Mouse (Mus musculus): ENCODE results near the gene Ifnlr1.
"Not testable (repeated sequence)": the region's sequence is repeated elsewhere in the genome, so short reads cannot be mapped to it uniquely, and the experiment has no call there.

Ifnlr1 gene

GRCm38 (mm10) chr4:135686568-135686953 is 474 bp downstream of the Ifnlr1 start:
- DNase-seq (ENCODE audit: low spot score): peak; percentile 24

DNA sequence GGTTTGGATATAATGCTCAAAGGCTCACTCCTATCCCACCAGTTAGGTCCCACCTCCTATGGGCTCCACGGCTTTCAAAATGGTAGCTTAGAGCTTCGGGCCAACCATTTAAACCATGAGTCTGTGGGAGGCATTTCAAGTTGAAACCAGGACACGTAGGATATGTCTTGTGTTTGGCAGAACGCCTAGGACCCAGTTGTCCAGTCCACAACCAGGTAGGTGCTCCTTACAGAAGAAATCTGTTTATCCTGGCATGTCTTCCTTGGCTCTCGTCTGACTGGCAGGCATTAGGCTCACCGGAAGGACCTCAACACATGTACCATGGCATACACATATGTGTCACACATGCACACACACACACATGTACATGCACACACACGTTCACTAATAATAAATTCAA is 3.7 kb downstream of the Ifnlr1 start:
- DNase-seq (ENCODE audit: low spot score): no peak

DNA sequence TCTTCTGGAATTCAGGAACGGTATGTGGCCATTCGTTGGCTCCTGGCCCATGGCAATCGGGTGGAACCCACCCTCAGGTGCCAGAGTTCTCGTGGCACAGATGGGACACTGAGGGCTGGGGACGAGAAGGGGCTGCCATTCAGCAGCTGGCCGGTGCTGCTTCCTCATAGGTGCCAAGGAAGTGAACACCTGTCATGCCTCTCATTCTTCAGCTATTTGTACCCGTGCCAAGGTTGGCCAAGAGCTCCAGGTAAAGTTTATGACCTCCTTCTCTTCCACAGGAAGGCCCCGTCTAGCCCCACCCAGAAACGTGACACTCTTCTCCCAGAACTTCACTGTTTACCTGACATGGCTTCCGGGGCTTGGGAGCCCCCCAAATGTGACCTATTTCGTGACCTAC is 4.2 kb downstream of the Ifnlr1 start:
- DNase-seq (ENCODE audit: low spot score): no peak

DNA sequence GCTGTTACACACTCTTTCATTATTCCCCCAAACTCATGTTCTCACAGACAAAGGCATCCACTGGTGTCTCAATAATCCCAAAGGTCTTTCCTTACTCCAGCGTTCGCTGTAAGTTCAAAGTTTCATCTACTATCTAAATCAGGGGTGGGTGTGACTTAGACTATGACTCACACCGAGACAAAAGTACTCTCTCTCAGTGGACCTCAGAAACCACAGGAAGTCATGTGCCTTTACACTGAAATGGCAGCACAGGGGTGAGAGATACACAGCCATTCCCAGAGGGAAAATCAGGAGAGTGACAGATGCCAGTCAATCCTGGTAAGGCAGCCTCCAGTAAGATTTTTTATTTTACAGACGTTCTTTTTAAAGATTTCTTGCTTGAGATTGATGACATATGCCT is 6.8 kb downstream of the Ifnlr1 start:
- DNase-seq (ENCODE audit: low spot score): no peak

GRCm38 (mm10) chr4:135698498-135698897 is 12.4 kb downstream of the Ifnlr1 start:
- DNase-seq (ENCODE audit: low spot score): no peak

- DNase-seq (ENCODE audit: low spot score): no peak
Measured at GRCm38 (mm10) chr4:135703497-135703896, 17.4 kb downstream of the Ifnlr1 start.

GRCm38 (mm10) chr4:135704016-135704415 is 17.9 kb downstream of the Ifnlr1 start:
- DNase-seq (ENCODE audit: low spot score): peak; percentile 33

DNA sequence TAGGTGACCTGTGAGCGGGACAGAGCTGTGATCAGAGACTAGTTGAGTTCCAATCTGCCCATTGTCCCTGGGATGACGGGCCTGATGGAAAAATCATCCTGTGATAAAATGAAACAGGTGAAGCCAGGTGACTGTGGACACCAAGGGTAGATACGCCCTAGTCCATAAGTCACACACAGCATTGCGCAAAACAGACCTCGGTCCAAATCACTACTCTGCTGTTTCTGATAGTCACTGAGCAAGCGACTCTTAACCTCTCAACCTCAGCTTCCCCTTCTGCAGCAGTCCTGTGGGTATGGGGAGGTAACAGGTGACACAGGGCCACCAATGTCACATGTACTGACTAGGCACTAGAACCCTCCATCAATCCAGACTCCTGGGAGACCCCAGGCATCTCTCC is 20.0 kb downstream of the Ifnlr1 start:
- DNase-seq (ENCODE audit: low spot score): no peak

DNA sequence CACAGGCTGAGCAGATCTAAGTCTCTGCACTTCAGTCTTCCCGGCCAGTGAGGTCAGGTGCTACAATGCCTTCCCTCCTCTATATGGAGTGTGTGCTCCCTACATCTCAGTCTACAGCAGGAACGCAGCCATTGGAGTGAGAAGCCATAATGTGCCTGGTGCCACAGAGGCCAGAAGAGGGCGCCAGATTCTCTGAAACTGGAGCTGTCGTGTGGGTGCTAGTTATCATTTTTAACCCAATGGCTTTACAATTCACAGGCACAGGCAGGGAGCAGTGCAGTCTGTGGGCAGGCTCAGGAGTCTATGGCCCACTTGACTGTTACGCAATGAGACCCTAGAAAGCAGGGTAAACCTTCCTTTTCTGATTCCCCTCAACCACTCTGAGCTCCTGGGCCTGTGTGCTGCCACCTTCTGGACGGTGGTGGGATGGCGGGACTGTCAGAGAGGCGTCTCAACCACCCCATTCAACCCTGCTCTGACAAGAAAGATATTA is 23.0 kb downstream of the Ifnlr1 start:
- DNase-seq (ENCODE audit: low spot score): peak; percentile 83

- DNase-seq (ENCODE audit: low spot score): no peak
Measured at GRCm38 (mm10) chr4:135709621-135710020, 23.5 kb downstream of the Ifnlr1 start.

DNA sequence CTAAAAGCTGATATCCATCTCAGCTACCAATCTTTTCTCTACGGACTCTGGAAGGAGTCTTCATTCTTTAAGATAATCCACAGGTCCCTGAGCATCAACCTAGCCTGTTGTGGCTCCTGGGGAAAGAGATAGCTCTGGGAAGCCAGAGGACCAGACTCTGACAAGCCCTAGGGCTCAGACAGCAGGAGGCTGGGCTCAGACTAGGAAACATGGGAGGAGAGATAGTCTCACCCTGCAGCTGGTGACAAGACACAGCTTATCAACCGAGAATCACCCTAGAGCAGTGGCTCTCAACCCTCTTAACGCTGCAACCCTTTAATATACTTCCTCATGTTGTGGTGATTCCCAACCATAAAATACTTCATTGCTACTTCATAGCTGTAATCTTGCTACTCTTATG is 24.3 kb downstream of the Ifnlr1 start:
- DNase-seq (ENCODE audit: low spot score): no peak

- DNase-seq (ENCODE audit: low spot score): no peak
Measured at GRCm38 (mm10) chr4:135714776-135715175, 28.7 kb downstream of the Ifnlr1 start.

GRCm38 (mm10) chr4:135716438-135716837 is 30.4 kb downstream of the Ifnlr1 start:
- DNase-seq (ENCODE audit: low spot score): not testable (repeated sequence)

DNA sequence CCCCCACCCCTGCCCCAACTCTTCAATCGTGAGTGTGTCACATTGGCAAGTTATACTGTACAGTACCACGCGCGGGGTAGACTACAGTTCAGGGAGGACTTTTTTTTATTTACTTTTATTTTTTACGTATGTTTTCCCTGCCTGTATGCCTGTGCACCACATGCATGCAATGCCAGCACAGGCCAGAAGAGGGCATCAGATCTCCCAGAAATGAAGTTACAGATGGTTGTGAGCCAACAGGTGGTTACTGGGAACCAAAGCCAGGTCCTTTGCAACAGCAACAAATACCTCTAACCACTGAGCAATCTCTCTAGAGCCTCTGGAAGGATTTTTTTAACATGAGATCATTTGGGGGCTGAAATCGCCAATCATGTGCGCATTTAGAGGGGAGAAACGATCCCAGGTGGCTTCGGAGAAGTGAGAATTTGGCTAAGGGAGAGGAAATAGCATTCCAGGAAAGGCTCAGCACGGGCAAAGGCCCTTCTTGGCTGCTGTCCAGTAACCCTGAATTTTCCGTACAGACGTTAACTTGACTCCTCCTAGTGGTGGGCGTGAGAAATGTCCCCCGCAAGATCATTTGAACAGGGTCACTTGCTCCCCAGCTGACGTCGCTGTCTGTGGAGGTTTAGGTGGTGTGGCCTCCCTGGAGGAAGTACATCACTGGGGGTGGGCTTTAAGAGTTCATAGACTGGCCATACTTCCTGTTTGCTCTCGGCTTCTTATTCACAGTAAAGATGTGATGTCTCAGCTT is 36.6 kb downstream of the Ifnlr1 start:
- no peak for DNase-seq (ENCODE audit: low spot score)

GRCm38 (mm10) chr4:135726416-135726815 is 40.3 kb downstream of the Ifnlr1 start:
- DNase-seq (ENCODE audit: low spot score): no peak

DNA sequence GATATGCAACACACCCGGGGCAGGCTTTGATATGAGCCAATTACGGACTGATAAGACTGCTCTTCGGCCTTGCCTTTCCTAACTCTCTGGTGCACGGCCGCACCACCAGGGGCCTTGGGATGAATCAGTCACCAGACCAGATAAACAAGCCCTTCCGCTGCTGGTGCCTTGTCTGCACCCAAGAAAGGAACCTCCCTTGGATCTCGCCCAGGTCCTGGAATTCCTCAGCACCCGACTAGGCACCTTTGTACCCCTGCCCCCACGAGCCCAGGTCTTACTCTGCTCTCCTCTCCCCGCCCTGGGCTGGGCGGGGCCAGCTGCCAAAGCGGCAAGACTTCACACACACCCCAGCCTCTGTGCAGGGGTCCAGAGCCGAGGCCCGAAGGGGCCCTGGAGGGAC is 41.7 kb downstream of the Ifnlr1 start, which contains the start of gene Il22ra1:
Gene Il22ra1 (plus strand): TSS at position 356 of the 400 bp plus-strand sequence.
- DNase-seq (ENCODE audit: low spot score): no peak

- no peak for DNase-seq (ENCODE audit: low spot score)
Measured at GRCm38 (mm10) chr4:135730204-135730603, 44.1 kb downstream of the Ifnlr1 start.

DNA sequence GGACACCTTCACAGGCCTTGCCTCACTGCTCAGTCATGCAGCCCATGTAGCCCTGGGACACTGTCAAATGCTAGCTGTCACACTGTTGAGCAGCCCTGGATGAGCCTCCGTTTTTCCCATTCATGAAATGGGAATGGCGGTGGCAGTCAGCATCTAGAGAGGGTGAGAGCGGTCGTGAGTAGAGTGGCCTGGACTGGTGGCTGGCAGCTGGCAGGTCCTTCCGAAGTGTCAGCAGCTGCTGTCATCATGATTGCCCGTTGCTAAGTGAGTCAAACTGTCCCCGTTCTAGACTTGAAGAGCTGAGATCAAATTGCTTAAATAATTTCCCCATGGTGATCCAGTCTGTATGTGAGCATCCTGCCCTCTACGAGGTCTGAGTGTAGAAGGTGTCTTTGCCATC is 44.9 kb downstream of the Ifnlr1 start:
- DNase-seq (ENCODE audit: low spot score): no peak

DNA sequence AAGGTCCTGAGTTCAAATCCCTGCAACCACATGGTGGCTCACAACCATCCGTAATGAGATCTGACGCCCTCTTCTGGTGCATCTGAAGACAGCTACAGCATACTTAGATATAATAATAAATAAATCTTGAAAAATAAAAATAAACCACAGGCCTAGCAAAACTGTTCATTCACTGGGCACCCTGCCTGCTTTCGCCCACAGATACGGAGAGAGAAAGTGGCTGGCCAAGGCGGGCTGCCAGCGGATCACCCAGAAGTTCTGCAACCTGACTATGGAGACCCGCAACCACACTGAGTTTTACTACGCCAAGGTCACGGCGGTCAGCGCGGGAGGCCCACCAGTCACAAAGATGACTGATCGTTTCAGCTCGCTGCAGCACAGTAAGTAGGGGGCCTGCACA is 47.8 kb downstream of the Ifnlr1 start:
- no peak for DNase-seq (ENCODE audit: low spot score)

GRCm38 (mm10) chr4:135736903-135737302 is 50.8 kb downstream of the Ifnlr1 start:
- no peak for DNase-seq (ENCODE audit: low spot score)

DNA sequence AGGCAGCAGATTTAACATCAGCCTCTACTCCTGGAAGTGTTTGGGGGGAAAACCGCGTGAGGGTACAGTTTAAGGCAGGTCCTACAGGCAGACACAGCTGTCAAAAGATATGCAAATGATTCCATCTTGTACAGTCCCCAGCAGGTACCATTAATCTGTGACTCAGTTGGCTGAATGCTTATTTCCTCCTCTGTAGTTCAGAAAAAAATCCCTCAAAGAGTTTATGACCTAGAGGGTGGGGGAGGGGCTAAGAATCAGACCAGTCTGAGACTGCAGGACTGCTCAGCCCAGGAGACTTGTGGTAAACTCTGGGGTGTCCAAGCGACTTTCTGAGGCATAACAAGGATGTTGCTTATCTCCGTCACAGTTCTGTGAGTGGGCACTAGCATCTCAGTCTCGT is 52.1 kb downstream of the Ifnlr1 start:
- no peak for DNase-seq (ENCODE audit: low spot score)

DNA sequence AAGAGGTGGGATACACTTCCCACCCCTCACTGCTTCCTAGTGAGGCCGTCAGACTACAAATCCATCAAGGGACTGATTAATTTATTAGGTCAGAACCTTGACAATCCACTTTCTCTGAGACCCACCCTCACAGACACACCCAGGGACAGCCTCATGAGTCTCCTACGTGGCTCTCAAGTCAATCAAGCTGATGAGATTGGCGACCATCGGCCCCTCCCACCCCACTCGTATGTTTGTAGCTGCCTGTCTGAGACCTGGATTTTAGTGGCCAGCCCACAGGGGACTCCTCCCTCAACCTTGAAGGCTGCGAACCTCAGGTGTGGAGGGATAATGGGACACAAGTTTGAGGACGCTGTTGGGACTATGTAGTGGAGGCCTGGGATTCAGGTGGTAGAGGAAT is 53.1 kb downstream of the Ifnlr1 start:
- DNase-seq (ENCODE audit: low spot score): no peak

- DNase-seq (ENCODE audit: low spot score): no peak
Measured at GRCm38 (mm10) chr4:135739672-135740071, 53.6 kb downstream of the Ifnlr1 start.

- no peak for DNase-seq (ENCODE audit: low spot score)
Measured at GRCm38 (mm10) chr4:135743520-135743919, 57.4 kb downstream of the Ifnlr1 start.
